Mouse (Mus musculus) hindbrain, postnatal 0 days (tissue): ENCODE measurements around the gene Ube2e2. TPM values are rescaled to one million over a fixed set of nuclear protein-coding genes. Genes with fewer than 3 reads are reported as not detected.

ENCODE experiments used
- ATAC-seq: fragments of 200-750 bp; cut with Nextera tagmentation; 2 replicates; pipeline ENCODE4 v1.8.0; 2017; ENCODE audit warnings: mild to moderate bottlenecking, moderate TSS enrichment, moderate library complexity
- DNase-seq: peaks from one replicate; pipeline ENCODE4 v3.0.0-alpha.2; 2015; ENCODE audit warnings: low spot score
- H3K27ac ChIP-seq: fragments of 300-500 bp; sonication (generic); 2 replicates; pipeline ENCODE4 v1.5.1; 2014; ENCODE audit warnings: mild to moderate bottlenecking
- H3K27me3 ChIP-seq: fragments of 300-500 bp; sonication (generic); 2 replicates; pipeline ENCODE4 v1.6.1; 2014; ENCODE audit warnings: low read length, mixed read lengths; ENCODE audit not compliant: insufficient read depth
- H3K36me3 ChIP-seq: fragments of 300-500 bp; sonication (generic); 2 replicates; pipeline ENCODE4 v1.6.1; 2014; ENCODE audit warnings: low read length, mixed read lengths; ENCODE audit not compliant: insufficient read depth
- H3K4me1 ChIP-seq: fragments of 300-500 bp; sonication (generic); 2 replicates; pipeline ENCODE4 v1.6.1; 2014; ENCODE audit warnings: antibody characterized with exemption, low read length, mixed read lengths; ENCODE audit not compliant: insufficient read depth
- H3K4me2 ChIP-seq: fragments of 300-500 bp; sonication (generic); 2 replicates; pipeline ENCODE4 v1.6.1; 2014; ENCODE audit warnings: low read depth, mild to moderate bottlenecking, low read length, moderate library complexity, mixed read lengths
- H3K4me3 ChIP-seq: fragments of 300-500 bp; sonication (generic); 2 replicates; pipeline ENCODE4 v1.5.1; 2014; ENCODE audit warnings: low read length
- H3K9ac ChIP-seq: fragments of 300-500 bp; sonication (generic); replicated peaks from 2 replicates; pipeline ENCODE4 v1.6.1; 2014; ENCODE audit warnings: mild to moderate bottlenecking, low read length, moderate library complexity, mixed read lengths
- H3K9me3 ChIP-seq: fragments of 300-500 bp; sonication (generic); 2 replicates; pipeline ENCODE4 v1.6.1; 2016; ENCODE audit warnings: low read length, mixed read lengths
- CTCF ChIP-seq: IDR thresholded peaks from 2 replicates; pipeline ENCODE4 v1.5.1; 2016; ENCODE audit warnings: antibody characterized with exemption, control low read depth, low read depth
- WGBS: fragments of 180-500 bp; shearing (Covaris S2); extraction: QIAGEN DNeasy Blood & Tissue Kit; methylation state at CpG from one replicate; pipeline ENCODE4 v1.1.7; 2014; 5-methylcytosine and 5-hydroxymethylcytosine counted together
- polyA plus RNA-seq: library from polyadenylated mRNA; unstranded; fragments of >200 nt; fragmentation: Nextera tagmentation; extraction: Ambion mirVana; gene quantifications from 2 replicates; pipeline ENCODE4 v1.2.1, GENCODE M21; 2015
- total RNA-seq: library from RNA; depleted of rRNA; stranded (reverse); fragments of >200 nt; gene quantifications from 2 replicates; pipeline ENCODE4 v1.2.3, GENCODE M21; 2014

The Ube2e2 gene
- total and polyA plus RNA-seq, 2 experiments from 2014 or later: 91.6 to 162 TPM

DNA sequence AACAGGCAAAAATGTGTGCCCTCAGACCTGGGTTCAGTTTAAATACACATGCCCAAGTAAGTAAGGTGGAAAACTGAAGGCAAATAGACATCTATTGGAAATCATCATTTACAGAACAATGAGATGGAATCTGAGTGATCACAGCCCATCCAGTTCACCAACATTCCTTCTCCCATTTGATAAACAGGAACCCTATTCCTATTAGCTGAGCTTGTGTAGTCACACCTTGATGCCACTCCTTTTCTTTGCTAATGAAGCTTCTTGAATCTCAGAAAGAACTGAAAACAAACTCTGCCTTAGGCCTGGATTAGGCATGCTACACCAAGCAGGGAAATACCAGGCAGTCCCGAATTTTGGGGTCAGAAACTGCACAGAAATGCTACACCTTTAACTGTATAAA, 227.8 kb downstream of the Ube2e2 start:
- DNase-seq: no peak
- no peak overlapping the region for H3K27ac ChIP-seq
- H3K36me3 ChIP-seq: no peaks in the 10 kb centered on the region
- no peak for TF ChIP-seq CTCF
- H3K4me2 ChIP-seq: no peak overlapping the region
- H3K27me3 ChIP-seq: no peaks in the 10 kb centered on the region
- 75% methylated on average over 1 of the region's 1 CpGs for WGBS
- ATAC-seq: no peak
- no peaks in the 10 kb centered on the region for H3K9me3 ChIP-seq
- no peak overlapping the region for H3K4me3 ChIP-seq
- no peak overlapping the region for H3K9ac ChIP-seq
- no peaks in the 10 kb centered on the region for H3K4me1 ChIP-seq

DNA sequence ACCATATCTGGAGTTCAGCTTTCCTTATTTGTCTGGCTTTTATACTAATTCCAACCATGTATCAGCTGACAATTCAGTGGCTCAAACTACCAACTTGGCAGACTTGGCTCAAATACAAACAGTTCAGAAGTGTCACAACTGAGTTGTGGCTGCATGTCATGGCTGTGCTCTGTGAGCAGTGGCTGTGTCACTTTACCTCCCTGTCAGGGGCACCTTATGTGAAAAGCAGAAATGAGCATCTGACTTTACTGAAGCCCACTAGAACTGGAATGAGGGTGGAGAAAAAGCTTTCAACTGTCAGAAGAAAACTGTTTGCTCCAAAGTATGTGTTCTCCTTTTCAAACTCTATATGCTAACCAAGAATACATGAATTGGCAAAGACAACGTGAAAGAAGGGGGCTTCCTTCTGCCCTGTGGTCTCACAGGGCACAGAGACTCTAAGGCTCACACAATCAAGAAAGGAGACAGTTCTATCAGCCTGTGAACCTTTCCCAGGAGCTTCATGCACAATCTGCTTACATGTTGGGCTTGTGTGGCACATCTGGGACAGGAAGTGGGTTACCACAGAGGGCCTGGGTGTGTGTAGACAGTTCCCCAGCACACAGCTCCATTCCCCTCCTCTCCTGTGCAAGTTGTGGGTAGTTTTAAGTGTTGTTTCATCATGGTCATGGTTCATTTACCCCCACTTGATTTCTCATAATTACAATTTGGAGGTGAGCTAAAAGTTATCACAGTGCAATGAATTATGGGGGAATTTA, 228.6 kb downstream of the Ube2e2 start:
- Histone ChIP-seq H3K4me2 (no peak overlapping the region), H3K27me3 (no peaks in the 10 kb centered on the region), H3K27ac (no peak overlapping the region), H3K9ac (no peak overlapping the region), H3K4me1 (no peaks in the 10 kb centered on the region), H3K4me3 (no peak overlapping the region), H3K9me3 (no peaks in the 10 kb centered on the region), H3K36me3 (no peaks in the 10 kb centered on the region)
- TF ChIP-seq CTCF: no peak
- no peak for ATAC-seq
- DNase-seq: no peak
- 60% methylated on average over 1 of the region's 1 CpGs for WGBS

DNA sequence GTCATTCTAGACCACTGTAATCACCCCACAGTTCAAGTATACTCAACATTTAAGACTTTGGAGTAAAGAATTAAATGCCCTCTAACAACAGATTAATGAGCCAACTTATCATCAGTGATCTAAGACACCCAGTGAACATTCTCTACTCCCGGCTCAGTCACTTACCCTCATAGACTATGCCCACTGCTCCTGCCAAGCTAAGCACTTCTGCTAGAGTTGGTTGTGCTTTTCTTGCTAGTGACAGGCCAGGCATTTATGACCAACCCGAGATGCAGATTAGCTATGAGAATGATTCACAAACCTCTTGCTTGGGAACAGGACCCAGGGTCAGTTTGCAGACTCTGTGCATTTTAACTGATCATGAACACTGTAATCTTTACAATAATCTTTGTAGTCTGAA, 230.4 kb downstream of the Ube2e2 start:
- Histone ChIP-seq H3K27me3 (no peaks in the 10 kb centered on the region), H3K4me1 (no peaks in the 10 kb centered on the region), H3K4me2 (no peak overlapping the region), H3K9me3 (no peaks in the 10 kb centered on the region), H3K4me3 (no peak overlapping the region), H3K27ac (no peak overlapping the region), H3K9ac (no peak overlapping the region), H3K36me3 (no peaks in the 10 kb centered on the region)
- DNase-seq: no peak
- WGBS: 90% methylated on average over 2 of the region's 2 CpGs
- ATAC-seq: no peak
- TF ChIP-seq CTCF: no peak

DNA sequence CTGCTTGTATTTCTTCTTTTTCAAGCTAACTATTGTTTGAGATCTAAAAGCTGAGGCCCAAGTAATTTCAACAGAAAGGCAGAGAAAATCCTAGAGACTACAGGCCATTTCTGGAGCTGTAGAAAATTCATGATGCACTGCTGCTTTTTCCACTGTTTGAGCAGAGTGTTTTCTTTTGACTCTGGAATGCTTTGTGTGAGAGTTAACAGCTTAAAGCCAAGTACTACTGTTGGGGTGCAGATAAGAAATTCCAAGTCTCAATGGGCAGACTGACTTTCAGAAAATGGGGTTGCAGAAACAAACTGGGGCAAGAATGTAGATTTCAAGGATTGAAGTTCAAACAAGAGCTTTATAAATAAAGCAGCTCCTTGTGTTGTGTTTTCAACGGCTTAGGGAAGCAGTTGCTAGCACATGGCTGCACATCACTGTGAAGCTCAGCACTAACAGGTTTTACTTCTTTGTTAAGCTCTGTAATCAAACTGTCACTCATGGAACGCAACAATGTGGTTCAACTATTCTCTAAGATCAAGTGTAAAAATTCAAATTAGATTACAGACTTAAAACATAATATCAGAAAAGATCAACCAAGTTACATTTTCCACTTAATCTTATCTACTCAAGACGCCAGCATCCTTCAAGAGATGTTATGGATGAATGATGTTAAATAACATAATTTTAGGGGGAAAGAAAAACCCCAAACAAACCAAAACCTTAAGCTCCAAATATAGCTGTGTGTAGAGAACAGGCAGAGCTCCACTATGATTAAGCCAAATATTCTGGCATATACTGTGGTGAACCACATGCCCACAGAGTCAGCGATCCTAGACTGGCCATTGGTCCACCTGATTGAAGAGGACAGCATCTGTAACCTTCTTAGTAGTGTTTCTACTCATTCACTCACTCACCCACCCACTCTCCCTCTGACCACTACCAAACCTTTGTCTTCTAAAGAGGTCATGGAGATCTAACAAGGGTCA, 236.0 kb downstream of the Ube2e2 start:
- ATAC-seq: no peak
- Histone ChIP-seq H3K4me1 (no peaks in the 10 kb centered on the region), H3K36me3 (no peaks in the 10 kb centered on the region), H3K4me3 (no peak overlapping the region), H3K4me2 (no peak overlapping the region), H3K9ac (no peak overlapping the region), H3K9me3 (no peaks in the 10 kb centered on the region), H3K27ac (no peak overlapping the region), H3K27me3 (no peaks in the 10 kb centered on the region)
- 80% methylated on average over 4 of the region's 4 CpGs for WGBS
- no peak for TF ChIP-seq CTCF
- no peak for DNase-seq

DNA sequence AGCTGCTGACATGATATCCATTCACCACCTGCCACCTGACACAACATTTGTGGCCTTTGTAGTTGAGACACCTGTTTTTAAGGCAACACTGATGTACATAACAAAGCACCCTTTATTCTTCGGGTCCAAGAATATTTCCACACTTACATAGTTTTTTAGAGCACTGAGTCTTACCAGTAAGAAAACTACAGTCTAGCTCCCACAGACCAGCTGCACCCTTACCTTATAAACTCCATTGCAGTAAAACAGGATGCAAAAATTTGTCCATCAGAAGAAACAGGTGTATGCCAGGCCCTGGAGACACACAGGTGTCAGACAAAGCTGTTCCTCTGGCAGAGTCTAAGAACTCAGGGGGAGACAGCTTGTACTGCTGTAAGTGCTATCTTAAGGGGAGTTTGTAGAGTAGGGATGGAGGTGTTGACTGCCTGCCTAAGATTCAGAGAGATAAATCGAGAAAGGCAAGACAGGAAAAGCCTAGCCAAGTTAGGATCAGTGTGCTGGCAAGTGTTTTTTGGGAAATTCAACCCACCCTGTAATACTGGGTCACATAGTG, 244.9 kb downstream of the Ube2e2 start:
- no peaks in the 10 kb centered on the region for H3K36me3 ChIP-seq
- H3K4me3 ChIP-seq: no peak overlapping the region
- 0 out of 2 replicates have a peak, but pooled peaks cover 2% of the 10 kb centered on the region for H3K9me3 ChIP-seq
- no peak for TF ChIP-seq CTCF
- ATAC-seq (no peak), DNase-seq (no peak)
- no peaks in the 10 kb centered on the region for H3K4me1 ChIP-seq
- no peaks in the 10 kb centered on the region for H3K27me3 ChIP-seq
- H3K9ac ChIP-seq: no peak overlapping the region
- no peak overlapping the region for H3K27ac ChIP-seq
- 87% methylated on average over 2 of the region's 2 CpGs for WGBS
- H3K4me2 ChIP-seq: no peak overlapping the region

DNA sequence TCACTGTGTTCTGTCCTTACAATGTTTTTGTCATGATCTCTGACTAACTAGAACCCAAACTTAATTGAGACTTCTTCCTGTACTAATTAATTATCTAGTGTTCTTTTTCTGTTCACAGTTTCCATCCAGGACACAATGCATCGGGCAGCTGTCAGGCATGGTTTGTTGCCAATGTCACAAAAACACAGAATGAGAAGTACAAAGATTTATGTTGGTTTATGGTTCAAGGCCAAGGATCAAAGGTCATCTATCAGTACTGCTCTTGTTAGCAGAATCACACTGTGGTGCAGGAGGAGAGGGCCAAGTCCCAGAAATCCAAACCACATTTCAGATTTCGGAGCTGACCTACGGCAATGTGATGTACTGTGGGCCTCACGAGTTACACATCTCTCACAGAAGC, 252.4 kb downstream of the Ube2e2 start:
- no peak for DNase-seq
- WGBS: 87% methylated on average over 4 of the region's 4 CpGs
- no peak for ATAC-seq

More for the DNA sequence above, 252.4 kb downstream of the Ube2e2 start:
- H3K4me3 ChIP-seq: no peak overlapping the region
- H3K4me2 ChIP-seq: no peak overlapping the region
- H3K9me3 ChIP-seq: 0 out of 2 replicates have a peak, but pooled peaks cover 2% of the 10 kb centered on the region
- H3K27me3 ChIP-seq: no peaks in the 10 kb centered on the region
- no peak overlapping the region for H3K9ac ChIP-seq
- H3K36me3 ChIP-seq: no peaks in the 10 kb centered on the region
- H3K4me1 ChIP-seq: no peaks in the 10 kb centered on the region
- TF ChIP-seq CTCF: no peak
- no peak overlapping the region for H3K27ac ChIP-seq
